Mouse (Mus musculus): ENCODE results near the gene Fbxl18. TPM values are rescaled to one million over a fixed set of nuclear protein-coding genes. Genes with fewer than 3 reads are reported as not detected.

Fbxl18 gene
- total and polyA plus RNA-seq, 2 experiments from 2014 or later, result 27.0 to 38.0 TPM

DNA sequence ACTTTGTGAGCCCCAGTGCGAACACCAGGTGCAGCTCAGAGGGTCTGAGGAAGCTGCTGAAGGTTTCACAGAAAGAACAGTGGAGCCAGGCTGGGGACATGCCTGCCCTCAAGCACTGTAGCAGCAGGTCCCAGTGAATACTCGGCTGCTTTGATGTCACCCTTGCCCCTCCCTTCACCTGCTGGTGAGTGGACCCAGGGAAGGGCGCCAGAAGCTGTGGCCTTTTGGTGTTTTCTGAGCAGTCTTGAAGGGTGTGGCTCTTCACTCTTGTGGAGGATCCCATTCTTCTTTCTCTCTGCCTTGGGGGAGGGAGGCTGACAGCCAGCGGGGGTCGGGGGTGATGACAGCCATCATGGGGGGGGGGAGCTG, 43.6 kb downstream of the Fbxl18 start:
- ATAC-seq (no peak), DNase-seq (no peak)
- H3K4me3 ChIP-seq (ENCODE audit: low read depth, low read length), result no peak overlapping the region
- no peaks in the 10 kb centered on the region for H3K27me3 ChIP-seq (ENCODE audit: insufficient read depth, low read length)
- no peaks in the 10 kb centered on the region for H3K36me3 ChIP-seq (ENCODE audit: insufficient read depth)
- no peak overlapping the region for H3K4me2 ChIP-seq (ENCODE audit: low read depth)
- whole genome bisulfite sequencing, result 79% methylated on average over 5 of the region's 5 CpGs
- H3K4me1 ChIP-seq (ENCODE audit: insufficient read depth), result no peaks in the 10 kb centered on the region
- no peak overlapping the region for H3K9ac ChIP-seq
- no peak for TF ChIP-seq CTCF (IDR thresholded peaks at IDR 0.05; ENCODE audit: low read depth)
- no peak overlapping the region for H3K27ac ChIP-seq (ENCODE audit: low read depth, low read length)
- H3K9me3 ChIP-seq (ENCODE audit: low read length), result no peaks in the 10 kb centered on the region

GRCm38 (mm10) chr5:142850916-142851680, 44.1 kb downstream of the Fbxl18 start:
- 81% methylated on average over 7 of the region's 7 CpGs for WGBS
- no peaks in the 10 kb centered on the region for H3K36me3 ChIP-seq (ENCODE audit: insufficient read depth)
- TF ChIP-seq CTCF (IDR thresholded peaks at IDR 0.05; ENCODE audit: low read depth), result no peak
- H3K27ac ChIP-seq (ENCODE audit: low read depth, low read length), result no peak overlapping the region
- no peaks in the 10 kb centered on the region for H3K4me1 ChIP-seq (ENCODE audit: insufficient read depth)
- H3K4me2 ChIP-seq (ENCODE audit: low read depth), result no peak overlapping the region
- no peak overlapping the region for H3K9ac ChIP-seq
- no peak for ATAC-seq
- no peaks in the 10 kb centered on the region for H3K27me3 ChIP-seq (ENCODE audit: insufficient read depth, low read length)
- no peak overlapping the region for H3K4me3 ChIP-seq (ENCODE audit: low read depth, low read length)
- no peaks in the 10 kb centered on the region for H3K9me3 ChIP-seq (ENCODE audit: low read length)
- no peak for DNase-seq

DNA sequence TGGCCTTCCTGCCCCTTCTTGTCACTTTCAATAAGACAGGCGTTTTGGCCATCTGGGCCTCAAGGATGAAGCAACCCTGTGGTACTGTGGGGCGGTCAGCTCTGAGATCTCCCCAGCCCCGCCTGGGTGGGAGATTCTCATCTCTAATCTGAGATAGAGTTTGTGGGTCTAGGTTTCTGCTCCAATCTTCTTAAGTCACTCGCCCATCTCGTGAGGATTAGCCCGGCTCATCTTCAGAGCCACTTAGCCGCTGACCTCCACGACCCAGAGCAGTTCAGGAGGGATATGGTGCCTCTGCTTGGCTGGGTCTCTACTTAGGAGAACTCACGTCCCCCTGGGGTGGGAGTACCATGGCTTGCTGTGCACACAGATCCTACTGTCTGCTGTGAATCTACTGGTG, 44.7 kb downstream of the Fbxl18 start:
- Histone ChIP-seq H3K9me3 (ENCODE audit: low read length) (no peaks in the 10 kb centered on the region), H3K4me3 (ENCODE audit: low read depth, low read length) (no peak overlapping the region), H3K9ac (no peak overlapping the region), H3K36me3 (ENCODE audit: insufficient read depth) (no peaks in the 10 kb centered on the region), H3K27ac (ENCODE audit: low read depth, low read length) (no peak overlapping the region), H3K4me1 (ENCODE audit: insufficient read depth) (no peaks in the 10 kb centered on the region), H3K4me2 (ENCODE audit: low read depth) (no peak overlapping the region), H3K27me3 (ENCODE audit: insufficient read depth, low read length) (no peaks in the 10 kb centered on the region)
- no peak for TF ChIP-seq CTCF (IDR thresholded peaks at IDR 0.05; ENCODE audit: low read depth)
- WGBS, result 72% methylated on average over 9 of the region's 9 CpGs
- no peak for DNase-seq
- ATAC-seq, result no peak

- no peaks in the 10 kb centered on the region for H3K4me1 ChIP-seq (ENCODE audit: insufficient read depth)
- H3K9me3 ChIP-seq (ENCODE audit: low read length), result no peaks in the 10 kb centered on the region
- no peak overlapping the region for H3K4me2 ChIP-seq (ENCODE audit: low read depth)
- H3K36me3 ChIP-seq (ENCODE audit: insufficient read depth), result no peaks in the 10 kb centered on the region
- DNase-seq, result no peak
- WGBS, result 94% methylated on average over 7 of the region's 7 CpGs
- H3K4me3 ChIP-seq (ENCODE audit: low read depth, low read length), result no peak overlapping the region
- H3K27me3 ChIP-seq (ENCODE audit: insufficient read depth, low read length), result no peaks in the 10 kb centered on the region
- no peak overlapping the region for H3K9ac ChIP-seq
- no peak for ATAC-seq
- H3K27ac ChIP-seq (ENCODE audit: low read depth, low read length), result no peak overlapping the region
- TF ChIP-seq CTCF (IDR thresholded peaks at IDR 0.05; ENCODE audit: low read depth), result no peak
Measured at GRCm38 (mm10) chr5:142848911-142849310, 46.3 kb downstream of the Fbxl18 start.

GRCm38 (mm10) chr5:142848149-142848548, 47.1 kb downstream of the Fbxl18 start:
- DNase-seq, result no peak
- ATAC-seq, result no peak
- no peak for TF ChIP-seq CTCF (IDR thresholded peaks at IDR 0.05; ENCODE audit: low read depth)
- no peaks in the 10 kb centered on the region for H3K9me3 ChIP-seq (ENCODE audit: low read length)
- 73% methylated on average over 3 of the region's 3 CpGs for WGBS
- H3K36me3 ChIP-seq (ENCODE audit: insufficient read depth), result no peaks in the 10 kb centered on the region
- H3K4me3 ChIP-seq (ENCODE audit: low read depth, low read length), result no peak overlapping the region
- no peak overlapping the region for H3K9ac ChIP-seq
- H3K27me3 ChIP-seq (ENCODE audit: insufficient read depth, low read length), result no peaks in the 10 kb centered on the region
- no peak overlapping the region for H3K27ac ChIP-seq (ENCODE audit: low read depth, low read length)
- no peak overlapping the region for H3K4me2 ChIP-seq (ENCODE audit: low read depth)
- H3K4me1 ChIP-seq (ENCODE audit: insufficient read depth), result no peaks in the 10 kb centered on the region

DNA sequence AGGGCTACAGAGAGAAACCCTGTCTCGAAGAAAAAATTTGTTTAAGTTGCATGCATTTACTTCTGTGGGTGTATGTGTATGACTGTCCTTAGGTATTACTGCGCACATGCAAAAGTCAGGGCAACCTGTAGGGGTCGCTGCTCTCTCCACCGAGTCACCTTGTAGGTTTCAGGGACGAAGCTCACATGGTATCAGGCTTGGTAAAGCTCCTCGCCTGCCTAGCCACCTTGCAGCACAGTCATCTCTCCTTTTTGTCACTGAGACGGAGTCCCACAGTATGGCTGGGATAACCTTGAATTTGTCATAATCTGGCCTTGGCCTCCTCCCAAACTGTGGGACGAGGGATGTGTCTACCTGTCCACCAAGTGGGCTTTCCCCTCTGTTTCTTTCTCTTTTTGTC, 50.8 kb downstream of the Fbxl18 start:
- DNase-seq (no peak), ATAC-seq (no peak)
- Histone ChIP-seq H3K27ac (ENCODE audit: low read depth, low read length) (no peak overlapping the region), H3K36me3 (ENCODE audit: insufficient read depth) (no peaks in the 10 kb centered on the region), H3K4me2 (ENCODE audit: low read depth) (no peak overlapping the region), H3K9ac (no peak overlapping the region), H3K4me1 (ENCODE audit: insufficient read depth) (no peaks in the 10 kb centered on the region), H3K27me3 (ENCODE audit: insufficient read depth, low read length) (no peaks in the 10 kb centered on the region), H3K9me3 (ENCODE audit: low read length) (no peaks in the 10 kb centered on the region), H3K4me3 (ENCODE audit: low read depth, low read length) (no peak overlapping the region)
- TF ChIP-seq CTCF (IDR thresholded peaks at IDR 0.05; ENCODE audit: low read depth), result peak; percentile 48
- WGBS, result 64% methylated on average over 8 of the region's 8 CpGs

DNA sequence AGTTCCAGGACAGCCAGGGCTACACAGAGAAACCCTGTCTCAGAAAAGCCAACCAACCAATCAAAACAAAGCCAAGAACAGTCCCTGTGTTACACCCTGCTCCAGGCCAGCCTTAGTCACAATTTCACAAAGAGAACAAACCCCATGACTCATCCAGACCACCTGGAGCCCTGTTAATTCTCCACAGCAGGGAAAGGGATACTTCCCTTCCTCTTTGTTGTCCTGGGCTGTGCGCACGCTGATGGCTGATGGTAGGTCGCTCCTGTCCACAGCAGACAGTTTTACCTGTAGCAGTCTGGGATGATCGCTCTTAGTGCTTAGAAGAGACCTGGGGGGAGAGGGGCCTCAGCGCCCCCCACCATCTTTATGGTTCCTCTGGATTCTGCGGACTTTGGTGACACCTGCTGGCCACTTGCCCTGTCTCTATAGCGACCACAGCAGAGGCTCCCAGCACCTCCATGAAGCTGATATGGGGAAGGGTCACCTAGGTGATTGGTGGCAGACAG, 53.0 kb downstream of the Fbxl18 start:
- H3K9ac ChIP-seq, result no peak overlapping the region
- no peaks in the 10 kb centered on the region for H3K9me3 ChIP-seq (ENCODE audit: low read length)
- 27% methylated on average over 7 of the region's 7 CpGs for WGBS
- peak; percentile 32; the same call in 1 of the 2 replicates for ATAC-seq
- no peak overlapping the region for H3K27ac ChIP-seq (ENCODE audit: low read depth, low read length)
- H3K36me3 ChIP-seq (ENCODE audit: insufficient read depth), result no peaks in the 10 kb centered on the region
- peak; percentile 52 for TF ChIP-seq CTCF (IDR thresholded peaks at IDR 0.05; ENCODE audit: low read depth)
- H3K27me3 ChIP-seq (ENCODE audit: insufficient read depth, low read length), result no peaks in the 10 kb centered on the region
- no peak overlapping the region for H3K4me3 ChIP-seq (ENCODE audit: low read depth, low read length)
- no peaks in the 10 kb centered on the region for H3K4me1 ChIP-seq (ENCODE audit: insufficient read depth)
- no peak overlapping the region for H3K4me2 ChIP-seq (ENCODE audit: low read depth)
- DNase-seq, result no peak
